Mouse (Mus musculus): Measurements from ENCODE around the gene Rhbdf1. TPM values are rescaled to one million over a fixed set of nuclear protein-coding genes. Genes with fewer than 3 reads are reported as not detected.
A peak's percentile ranks its signal among the peaks of the same experiment; 100 is the strongest.

The Rhbdf1 gene
- total RNA-seq, 2 experiments from 2014 or later, result 26.3 to 35.3 TPM

DNA sequence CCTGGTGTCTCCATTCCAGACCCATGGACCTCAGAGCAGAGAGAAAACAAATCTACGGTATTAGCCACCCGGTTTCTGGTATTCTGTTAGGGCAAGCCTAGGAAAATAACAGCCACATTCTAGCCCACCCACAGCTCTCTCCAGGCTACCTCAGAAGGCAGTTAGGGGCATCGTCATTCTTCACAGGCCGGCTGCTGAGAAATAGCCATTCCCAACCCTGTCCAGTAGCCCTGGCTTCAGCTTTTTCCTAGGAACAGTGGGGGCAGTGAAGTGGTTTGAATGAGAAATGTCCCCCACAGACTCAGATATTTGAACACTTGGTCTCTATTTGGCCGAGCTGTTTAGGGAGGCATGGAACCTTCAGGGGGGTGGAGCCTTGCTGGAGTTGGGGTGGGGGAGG, 32.7 kb downstream of the Rhbdf1 start:
- DNase-seq, result no peak

DNA sequence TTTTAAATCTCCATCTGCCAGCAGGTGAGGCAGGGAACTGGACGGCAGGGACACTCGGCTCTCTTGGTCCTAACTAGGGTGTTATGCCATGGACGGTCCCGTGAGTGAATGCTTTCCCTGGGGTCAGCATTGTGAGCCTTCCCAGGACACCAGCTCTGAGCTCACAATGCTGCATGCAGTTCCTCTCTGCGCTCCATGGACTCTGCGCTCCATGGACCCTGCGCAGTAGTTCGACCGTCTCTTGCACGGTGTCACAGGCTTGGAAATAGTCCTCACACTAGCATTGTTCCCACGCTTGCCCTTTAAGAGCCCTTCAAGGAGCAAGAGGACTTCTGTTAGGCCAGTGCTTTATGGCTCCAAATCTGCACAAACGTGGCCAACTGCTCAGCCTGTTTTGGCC, 33.2 kb downstream of the Rhbdf1 start:
- no peak for DNase-seq

DNA sequence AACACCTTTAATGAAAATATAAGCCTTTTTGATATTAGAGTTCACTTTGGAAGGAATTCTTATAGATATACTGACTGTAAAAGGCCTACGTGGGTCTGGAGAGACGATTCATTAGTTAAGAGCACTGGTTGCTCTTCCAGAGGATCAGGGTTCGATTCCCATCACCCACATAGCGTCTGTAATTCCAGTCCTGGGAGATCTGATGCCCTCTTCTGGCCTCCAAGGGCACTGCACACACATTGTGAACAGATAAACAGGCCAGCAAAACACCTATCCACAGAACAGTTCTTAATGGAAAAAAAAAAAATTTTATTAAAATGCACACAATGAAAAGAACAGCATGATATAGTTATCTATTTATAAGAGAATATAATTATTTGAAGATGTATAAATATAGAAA, 34.8 kb downstream of the Rhbdf1 start:
- no peak for DNase-seq

DNA sequence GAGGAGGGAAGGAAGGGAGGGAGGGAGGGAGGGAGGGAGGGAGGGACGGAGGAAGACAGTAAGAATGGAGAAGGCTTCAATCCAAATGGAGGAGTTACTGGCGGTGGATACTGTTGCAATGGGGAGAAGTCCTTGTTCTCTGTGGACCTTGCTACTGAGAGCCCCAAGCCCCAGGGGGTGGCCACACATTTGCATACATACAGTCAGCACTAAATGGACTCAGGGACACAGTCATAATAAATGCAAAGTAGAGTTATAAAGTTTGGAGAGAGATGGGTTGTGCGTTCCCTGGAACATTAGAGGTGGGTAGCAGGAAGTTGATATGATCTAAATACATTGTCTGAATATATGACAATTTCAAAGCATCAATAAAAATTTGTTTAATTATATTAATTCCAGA, 36.1 kb downstream of the Rhbdf1 start:
- no peak for DNase-seq

DNA sequence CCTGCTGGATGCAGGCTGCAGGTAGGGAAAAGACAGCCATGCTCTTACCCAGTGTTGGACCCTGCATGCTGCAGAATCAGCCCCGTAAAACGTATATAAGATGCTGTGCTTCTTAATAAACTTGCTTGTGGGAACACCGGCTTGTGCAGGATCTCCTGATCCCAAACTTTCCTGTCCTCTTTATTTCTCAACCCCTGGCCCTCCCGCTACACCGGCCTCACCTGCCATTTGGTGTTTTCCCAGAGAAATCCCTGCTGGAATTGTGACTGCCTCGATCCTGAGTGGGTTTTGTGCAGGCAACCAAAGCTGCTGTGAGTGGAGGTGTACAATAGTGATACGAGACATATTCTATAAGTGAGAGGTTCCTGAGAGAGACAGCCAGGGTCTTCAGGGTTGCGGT, 37.6 kb downstream of the Rhbdf1 start:
- DNase-seq, result no peak

DNA sequence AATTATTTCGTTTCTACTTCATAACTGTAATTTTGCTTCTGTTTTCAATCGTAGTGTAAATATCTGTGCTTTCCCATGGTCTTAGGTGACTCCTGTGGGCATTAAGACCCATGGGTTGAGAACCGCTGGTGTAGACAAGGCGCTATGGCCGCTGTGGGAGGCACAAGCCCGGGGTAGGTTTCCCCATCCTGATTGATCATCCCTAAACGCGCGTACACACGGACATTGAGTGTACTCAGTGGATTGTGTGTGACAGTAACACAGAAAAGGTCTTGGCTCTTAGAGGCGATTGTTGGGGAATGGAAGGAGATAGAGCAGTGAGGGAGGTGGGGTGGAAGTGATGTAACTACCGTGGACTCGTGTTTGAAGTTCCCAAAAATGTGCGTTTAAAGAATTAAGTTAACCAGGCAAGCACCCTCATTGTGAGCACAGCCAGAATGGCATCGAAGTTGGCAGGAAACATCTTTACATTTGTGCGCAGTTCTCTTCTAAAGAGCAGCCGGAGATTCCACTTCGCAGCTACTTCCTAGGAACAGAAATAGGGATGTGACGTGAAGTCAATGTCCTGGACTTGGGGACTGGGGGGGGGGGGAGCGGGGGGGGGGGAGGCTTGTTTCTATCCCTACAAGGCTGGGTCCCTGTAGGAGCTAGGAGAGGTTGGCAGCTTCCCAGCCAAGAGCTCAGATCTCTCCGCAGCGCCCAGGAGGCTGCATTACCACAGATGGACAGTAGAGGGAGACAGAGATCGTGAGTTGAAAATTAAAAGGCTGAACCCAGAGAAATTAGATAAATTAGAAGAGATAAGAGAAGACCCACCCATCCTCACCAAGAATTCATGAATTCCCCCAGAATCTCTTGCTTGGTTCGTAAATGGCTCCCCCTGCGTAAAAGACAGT, 39.9 kb downstream of the Rhbdf1 start:
- peak; percentile 91 for DNase-seq

DNA sequence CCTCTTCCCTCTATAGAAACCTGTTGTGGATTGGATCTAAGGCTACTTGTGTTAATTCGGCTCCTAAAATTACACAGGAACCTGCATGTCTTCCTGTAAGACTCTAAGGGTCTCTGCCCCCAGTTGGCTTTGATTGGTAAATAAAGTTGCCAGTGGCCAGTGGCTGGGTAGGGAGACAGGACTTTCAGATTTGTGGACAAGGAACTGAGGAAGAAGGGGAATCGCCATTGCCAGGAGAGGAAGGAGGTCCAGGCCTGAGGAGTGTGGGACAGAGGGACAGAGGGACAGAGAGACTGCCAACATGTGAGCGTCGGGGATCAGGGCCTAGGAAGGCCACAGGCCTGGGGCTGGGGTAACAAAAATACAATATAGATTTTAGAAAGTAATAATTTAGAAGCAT, 40.9 kb downstream of the Rhbdf1 start:
- DNase-seq, result no peak

DNA sequence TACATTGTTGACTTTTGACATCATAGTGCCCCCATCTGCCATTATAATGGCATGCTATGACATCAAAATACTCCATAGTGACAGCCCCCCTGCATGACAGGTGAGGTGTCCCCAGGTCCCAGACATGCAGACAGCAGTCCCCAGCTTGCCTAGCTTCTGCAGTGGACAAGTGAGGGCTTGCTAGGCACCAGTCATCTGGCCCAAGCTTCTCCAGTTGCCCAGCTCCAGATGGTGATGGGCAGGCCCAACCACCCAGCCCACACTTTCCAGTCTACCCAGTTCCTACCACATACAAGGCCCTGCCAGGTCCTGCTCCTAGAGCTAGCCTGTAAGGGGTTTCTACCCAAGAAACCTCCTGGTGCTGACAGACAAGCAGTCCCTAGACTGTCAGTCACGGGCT, 43.6 kb downstream of the Rhbdf1 start:
- DNase-seq, result no peak

DNA sequence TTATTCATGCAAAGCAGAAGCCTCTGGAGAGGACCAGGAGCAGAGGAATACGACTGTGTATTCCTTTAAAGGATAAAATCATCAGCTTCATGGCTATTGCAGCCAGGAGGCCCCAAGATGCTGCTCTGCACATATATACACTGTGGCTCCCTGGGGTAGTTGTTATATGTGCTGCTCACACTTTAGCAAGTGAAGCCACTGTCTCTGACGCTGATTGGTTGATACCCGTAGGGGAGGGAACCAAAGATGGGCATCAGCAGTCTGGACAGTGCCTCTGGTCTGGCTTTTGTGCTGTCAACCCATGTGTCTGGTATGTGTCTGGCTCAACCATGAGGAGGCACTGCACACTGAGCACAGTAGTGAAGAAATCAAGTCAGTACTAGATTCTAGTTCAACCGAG, 55.4 kb downstream of the Rhbdf1 start:
- no peak for DNase-seq

DNA sequence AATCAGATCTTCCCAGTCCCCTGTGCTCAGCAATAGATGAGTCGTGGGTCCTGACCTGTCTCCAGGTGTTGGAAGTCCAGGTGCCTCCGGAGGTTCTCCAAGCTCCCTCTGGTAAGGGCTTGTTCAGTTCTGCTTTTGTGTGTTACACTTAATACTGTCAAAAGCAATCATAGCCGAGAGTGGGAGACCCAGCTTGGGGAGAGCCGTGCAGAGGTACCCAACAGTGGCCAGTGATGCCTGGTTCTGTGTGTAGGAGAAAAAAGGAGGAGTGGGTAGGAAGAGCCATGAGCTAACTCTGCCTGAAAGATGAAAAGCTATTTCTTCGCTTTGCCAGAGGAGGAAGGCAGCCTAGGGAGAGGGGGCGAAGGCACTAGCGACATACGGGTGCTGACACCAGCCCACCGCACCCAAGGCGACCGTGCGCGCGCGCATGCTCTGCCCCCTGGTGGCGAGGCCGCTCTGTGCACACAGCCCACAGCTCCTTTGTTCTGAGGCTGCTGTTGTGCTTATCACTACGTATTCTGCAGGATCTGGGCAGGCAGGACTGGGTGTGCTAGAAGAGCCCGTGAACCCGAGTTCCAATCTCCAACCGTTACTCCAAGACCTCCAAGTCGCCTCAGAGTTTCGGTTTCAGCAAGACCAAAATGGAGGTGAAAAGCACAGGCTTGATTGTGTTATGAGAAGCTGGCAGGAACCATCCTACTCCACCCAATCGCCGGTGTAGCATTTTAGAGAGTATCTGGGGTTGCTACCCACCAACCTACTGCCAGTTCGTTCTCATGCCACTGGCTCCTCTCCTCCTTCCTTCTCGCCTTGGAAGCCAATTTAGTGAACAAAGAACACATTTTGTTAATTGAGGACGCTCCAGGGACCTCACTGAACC, 59.9 kb downstream of the Rhbdf1 start:
- DNase-seq, result peak; percentile 83

DNA sequence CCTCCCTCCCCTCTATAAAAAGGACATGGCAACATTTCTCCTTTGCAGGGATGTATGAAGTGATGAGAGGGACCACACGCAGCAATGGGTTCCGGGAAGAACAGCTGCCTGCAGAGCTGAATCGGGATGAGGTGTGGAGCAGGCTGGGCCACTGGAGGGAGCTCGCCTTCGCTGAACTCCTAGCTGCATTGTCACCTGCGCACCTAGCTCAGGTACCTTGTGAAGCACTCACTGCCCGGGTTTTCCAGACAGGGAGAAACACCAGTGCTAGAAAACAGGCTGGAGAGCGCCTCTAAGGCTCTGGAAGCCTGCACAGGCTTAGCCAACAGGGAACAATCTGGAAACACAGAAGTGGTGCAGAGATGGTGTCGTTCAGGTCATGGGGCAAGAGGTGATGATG, 60.6 kb downstream of the Rhbdf1 start:
- DNase-seq, result no peak

DNA sequence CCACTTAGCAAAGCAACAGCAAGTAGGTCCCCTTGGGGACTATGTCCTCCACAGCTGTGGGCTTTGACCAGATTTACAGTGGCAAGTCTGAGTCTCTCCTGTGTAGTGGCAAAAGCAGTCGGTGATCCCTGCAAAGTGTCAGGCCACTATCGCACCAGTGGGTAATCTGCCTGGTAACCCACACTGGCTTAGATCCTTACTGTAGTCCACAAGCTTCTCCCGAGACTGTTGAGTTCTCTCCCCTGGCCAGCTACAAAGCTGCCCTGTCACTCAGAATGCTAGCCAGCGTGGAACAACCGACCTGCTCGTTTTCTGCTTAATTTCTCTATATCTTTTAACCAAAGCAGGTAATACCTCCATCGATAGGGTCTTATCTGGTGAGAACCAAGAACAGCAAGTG, 61.8 kb downstream of the Rhbdf1 start:
- no peak for DNase-seq

Other genes starting within 250 kb of the Rhbdf1 start
- gene Nsg2, start 221.8 kb downstream of the Rhbdf1 start, total RNA-seq (2021), result 1 to 10 TPM; 1.3 to 2.6 TPM
- not detected for gene Il9r, start 22.0 kb downstream of the Rhbdf1 start, total RNA-seq (2021)
- 1 to 10 TPM; 7.6 to 8.6 TPM for gene Snrnp25, start 16.9 kb downstream of the Rhbdf1 start, total RNA-seq (2021)
- gene Mpg, start 4.2 kb upstream of the Rhbdf1 start, total RNA-seq (2021), result 10 to 100 TPM; 11.2 to 14.3 TPM
- gene Nprl3, start 45.4 kb upstream of the Rhbdf1 start, total RNA-seq (2021), result 10 to 100 TPM; 18.9 to 25.0 TPM
- not detected for gene Hba-x, start 54.1 kb upstream of the Rhbdf1 start, total RNA-seq (2021)
- 1,000 to 10,000 TPM in 1 of 2 experiments, 100 to 1,000 TPM in 1; 968 to 1,389 TPM for gene Hba-a1, start 61.2 kb upstream of the Rhbdf1 start, total RNA-seq (2021)
- under 1 TPM in 1 of 2 experiments, not detected in 1; 0.79 TPM for gene Hbq1b, start 64.7 kb upstream of the Rhbdf1 start, total RNA-seq (2021)
- 1,000 to 10,000 TPM in 1 of 2 experiments, 100 to 1,000 TPM in 1; 662 to 1,092 TPM for gene Hba-a2, start 74.2 kb upstream of the Rhbdf1 start, total RNA-seq (2021)
- gene Hbq1a, start 77.8 kb upstream of the Rhbdf1 start, total RNA-seq (2021), result not detected
- gene Sh3pxd2b, start 125.5 kb upstream of the Rhbdf1 start, total RNA-seq (2021), result 10 to 100 TPM; 25.1 to 32.5 TPM
- 10 to 100 TPM; 30.2 to 34.5 TPM for gene Ubtd2, start 233.1 kb upstream of the Rhbdf1 start, total RNA-seq (2021)

All from gastrocnemius, postnatal 10 days (tissue).